Mouse (Mus musculus) heart, embryonic 14.5 days (tissue): Measurements from ENCODE around the gene Kazald1. TPM values are rescaled to one million over a fixed set of nuclear protein-coding genes. Genes with fewer than 3 reads are reported as not detected.

ENCODE experiments used
- ATAC-seq: fragments of 200-750 bp; cut with Nextera tagmentation; 2 replicates; pipeline ENCODE4 v1.8.0; 2017; ENCODE audit warnings: low read depth, moderate TSS enrichment; ENCODE audit not compliant: insufficient number of reproducible peaks, insufficient read depth, low FRiP score
- H3K27ac ChIP-seq, 2 experiments: fragments of 200-500 bp in 1 of 2; fragments of 300-500 bp in 1 of 2; sonication (generic) in 1 of 2; replicated peaks in 1 of 2; 2 replicates each; pipeline ENCODE4 v1.5.1; 2012 to 2014; ENCODE audit warnings: low read depth in 2 of 2, low read length in 2 of 2, control low read depth in 1 of 2, mild to moderate bottlenecking in 1 of 2, mixed read lengths in 1 of 2; ENCODE audit not compliant: control insufficient read depth in 1 of 2, insufficient read depth in 1 of 2
- H3K27me3 ChIP-seq: fragments of 300-500 bp; sonication (generic); 2 replicates; pipeline ENCODE4 v1.6.1; 2014; ENCODE audit warnings: mild to moderate bottlenecking, low read length, control low read depth; ENCODE audit not compliant: control insufficient read depth, insufficient read depth
- H3K36me3 ChIP-seq: fragments of 300-500 bp; sonication (generic); 2 replicates; pipeline ENCODE4 v1.6.1; 2014; ENCODE audit warnings: mild to moderate bottlenecking, control low read depth, low read length, mixed read lengths; ENCODE audit not compliant: control insufficient read depth, insufficient read depth
- H3K4me1 ChIP-seq, 2 experiments: fragments of 200-500 bp in 1 of 2; fragments of 300-500 bp in 1 of 2; sonication (generic) in 1 of 2; 2 replicates each; pipeline ENCODE4 v1.6.1; 2012 to 2014; ENCODE audit warnings: low read length in 2 of 2, control low read depth in 1 of 2, mixed read lengths in 1 of 2; ENCODE audit not compliant: control insufficient read depth in 2 of 2, insufficient read depth in 2 of 2
- H3K4me2 ChIP-seq: fragments of 300-500 bp; sonication (generic); 2 replicates; pipeline ENCODE4 v1.6.1; 2014; ENCODE audit warnings: mild to moderate bottlenecking, low read length
- H3K4me3 ChIP-seq, 2 experiments: fragments of 200-500 bp in 1 of 2; fragments of 300-500 bp in 1 of 2; sonication (generic) in 1 of 2; 2 replicates each; pipeline ENCODE4 v1.5.1; 2012 to 2014; ENCODE audit warnings: low read length in 2 of 2, mild to moderate bottlenecking in 2 of 2, control low read depth in 1 of 2, low read depth in 1 of 2, moderate library complexity in 1 of 2; ENCODE audit not compliant: control insufficient read depth in 1 of 2, insufficient read depth in 1 of 2
- H3K9ac ChIP-seq: fragments of 300-500 bp; sonication (generic); 2 replicates; pipeline ENCODE4 v1.6.1; 2014; ENCODE audit warnings: mild to moderate bottlenecking, low read length
- H3K9me3 ChIP-seq: fragments of 300-500 bp; sonication (generic); 2 replicates; pipeline ENCODE4 v1.6.1; 2016; ENCODE audit warnings: low read length, control low read depth; ENCODE audit not compliant: control insufficient read depth
- WGBS: fragments of 180-500 bp; shearing (Covaris S2); extraction: QIAGEN DNeasy Blood & Tissue Kit; methylation state at CpG from one replicate; pipeline ENCODE4 v1.1.7; 2014; 5-methylcytosine and 5-hydroxymethylcytosine counted together
- polyA plus RNA-seq: library from polyadenylated mRNA; unstranded; fragments of >200 nt; fragmentation: Nextera tagmentation; extraction: Ambion mirVana; gene quantifications from 2 replicates; pipeline ENCODE4 v1.2.1, GENCODE M21; 2014

The Kazald1 gene
- polyA plus RNA-seq, 1 experiment from 2014 or later = 11.5 TPM

DNA sequence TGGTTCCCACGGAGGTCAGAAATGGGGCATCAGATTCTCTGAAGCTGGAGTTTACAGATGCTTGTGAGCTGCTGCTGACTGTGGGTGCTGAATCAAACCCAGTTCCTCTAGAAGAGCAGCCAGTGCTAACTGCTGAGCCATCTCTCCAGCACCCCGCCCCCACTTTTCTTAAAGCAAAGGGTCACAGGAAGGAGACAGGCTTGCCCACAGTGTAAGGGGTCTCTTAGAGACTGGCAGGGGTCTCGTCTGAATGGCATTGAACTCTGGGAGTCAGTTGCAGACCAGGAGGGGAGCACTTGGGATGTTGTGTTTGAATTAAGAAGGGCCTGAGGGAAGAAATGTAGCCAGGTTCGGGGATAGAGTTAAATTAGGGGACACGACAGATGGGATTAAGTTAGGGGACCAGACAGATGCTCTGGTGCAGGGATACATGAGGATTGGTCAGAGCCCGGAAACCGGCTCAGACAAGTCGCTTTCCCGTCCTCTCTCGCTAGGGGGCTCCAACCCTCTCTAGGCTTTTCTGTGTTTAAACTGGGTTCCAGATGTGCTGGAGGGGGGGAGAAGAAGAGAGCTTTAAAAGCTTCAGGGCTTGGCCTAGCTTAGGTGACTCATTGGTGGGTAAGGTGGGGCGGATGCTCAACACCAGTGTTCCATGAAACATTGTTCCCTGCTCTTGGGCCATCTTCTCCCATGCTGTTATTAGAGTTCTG, 7.0 kb downstream of the Kazald1 start:
- ATAC-seq = no peak
- Histone ChIP-seq H3K4me1 (peaks cover 22 to 42% of the 10 kb centered on the region in 2 experiments), H3K27ac (no peak overlapping the region), H3K36me3 (no peaks in the 10 kb centered on the region), H3K9me3 (no peaks in the 10 kb centered on the region), H3K27me3 (peaks cover 73% of the 10 kb centered on the region), H3K9ac (no peak overlapping the region), H3K4me3 (no peak overlapping the region), H3K4me2 (no peak overlapping the region)
- 25% methylated on average over 11 of the region's 11 CpGs for WGBS

DNA sequence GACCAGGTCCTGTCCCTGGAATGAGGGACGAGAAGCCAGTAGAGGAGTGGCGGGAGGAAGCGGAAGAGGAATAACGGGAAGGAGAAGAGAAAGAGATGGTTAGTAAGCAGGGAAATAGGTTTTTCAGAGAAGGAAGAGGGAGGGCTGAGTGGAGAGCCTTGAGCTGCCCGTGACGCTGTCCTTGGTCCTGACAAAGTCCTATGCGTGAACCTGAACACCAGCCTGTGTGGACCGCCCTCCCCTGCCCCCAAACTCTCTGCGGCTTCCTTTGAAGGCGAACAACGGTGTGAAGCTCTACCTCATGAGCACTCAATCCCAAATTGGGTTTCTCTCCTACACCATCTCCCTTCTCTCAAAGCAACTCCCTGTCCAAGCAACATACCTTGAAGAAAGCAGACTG, 22.8 kb downstream of the Kazald1 start:
- Histone ChIP-seq H3K27ac (no peak overlapping the region), H3K36me3 (no peaks in the 10 kb centered on the region), H3K9me3 (no peaks in the 10 kb centered on the region), H3K4me2 (no peak overlapping the region), H3K9ac (no peak overlapping the region), H3K4me1 (no peaks in the 10 kb centered on the region), H3K4me3 (no peak overlapping the region), H3K27me3 (peaks cover 2% of the 10 kb centered on the region)
- 12% methylated on average over 11 of the region's 11 CpGs for WGBS
- ATAC-seq = no peak

DNA sequence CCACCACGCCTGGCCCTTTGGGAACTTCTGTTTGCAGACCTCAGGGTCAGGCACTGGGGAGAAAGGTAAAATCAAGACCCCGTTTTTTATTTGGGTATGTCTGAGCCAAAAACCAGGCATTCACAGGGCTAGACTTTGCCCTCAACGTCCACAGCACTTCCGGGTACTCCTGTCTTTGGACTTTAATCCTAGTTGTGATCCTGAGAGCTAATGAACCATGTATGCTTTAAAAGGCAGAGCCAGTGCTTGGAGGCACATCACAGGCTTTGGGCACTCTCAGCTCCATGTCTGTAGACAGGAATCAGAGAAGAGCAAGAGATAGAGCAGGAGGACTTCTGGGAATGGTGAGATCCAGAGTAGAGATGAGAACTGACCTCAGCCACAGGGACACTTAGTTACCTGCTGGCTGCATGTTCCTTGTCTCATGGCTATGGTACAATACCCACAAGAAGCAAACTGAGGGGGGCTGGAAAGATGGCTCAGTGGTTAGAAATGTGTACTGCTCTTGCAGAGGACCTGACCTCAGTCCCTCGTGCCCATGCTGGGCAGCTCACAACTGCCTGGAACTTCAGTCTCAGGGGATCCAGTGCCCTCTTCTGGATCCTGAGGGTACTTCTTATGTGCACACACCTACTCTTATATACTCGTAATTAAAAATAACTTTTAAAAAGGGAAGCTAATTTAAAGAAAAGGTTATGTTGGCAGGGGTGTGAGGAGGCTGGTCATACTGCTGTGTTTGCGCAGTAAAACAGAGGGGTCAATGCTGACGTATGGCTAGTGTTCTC, 25.6 kb downstream of the Kazald1 start:
- Histone ChIP-seq H3K9ac (no peak overlapping the region), H3K4me2 (no peak overlapping the region), H3K27ac (no peak overlapping the region), H3K4me1 (no peaks in the 10 kb centered on the region), H3K36me3 (no peaks in the 10 kb centered on the region), H3K4me3 (no peak overlapping the region), H3K9me3 (no peaks in the 10 kb centered on the region), H3K27me3 (peaks cover 24% of the 10 kb centered on the region)
- WGBS = 66% methylated on average over 8 of the region's 8 CpGs
- no peak for ATAC-seq

- H3K27me3 ChIP-seq = peaks cover 26% of the 10 kb centered on the region
- WGBS = 12% methylated on average over 1 of the region's 1 CpGs
- ATAC-seq = no peak
Measured at GRCm38 (mm10) chr19:45105591-45105990, 30.6 kb downstream of the Kazald1 start.

GRCm38 (mm10) chr19:45106689-45107088, 31.6 kb downstream of the Kazald1 start:
- Histone ChIP-seq H3K27ac (no peak overlapping the region), H3K36me3 (no peaks in the 10 kb centered on the region), H3K4me3 (no peak overlapping the region), H3K9me3 (no peaks in the 10 kb centered on the region), H3K27me3 (peaks cover 26% of the 10 kb centered on the region), H3K4me2 (no peak overlapping the region), H3K9ac (no peak overlapping the region), H3K4me1 (no peaks in the 10 kb centered on the region)
- WGBS = 35% methylated on average over 6 of the region's 6 CpGs
- ATAC-seq = no peak

More at GRCm38 (mm10) chr19:45105591-45105990, 30.6 kb downstream of the Kazald1 start:
- Histone ChIP-seq H3K4me1 (no peaks in the 10 kb centered on the region), H3K4me3 (no peak overlapping the region), H3K9me3 (no peaks in the 10 kb centered on the region), H3K9ac (no peak overlapping the region), H3K4me2 (no peak overlapping the region), H3K36me3 (no peaks in the 10 kb centered on the region), H3K27ac (no peak overlapping the region)

GRCm38 (mm10) chr19:45110681-45111080, 35.6 kb downstream of the Kazald1 start:
- Histone ChIP-seq H3K27me3 (peaks cover 3% of the 10 kb centered on the region; the same call in 1 of the 2 replicates), H3K4me3 (no peak overlapping the region), H3K4me1 (no peaks in the 10 kb centered on the region), H3K9me3 (no peaks in the 10 kb centered on the region), H3K4me2 (no peak overlapping the region), H3K36me3 (no peaks in the 10 kb centered on the region), H3K9ac (no peak overlapping the region), H3K27ac (no peak overlapping the region)
- 62% methylated on average over 8 of the region's 8 CpGs for WGBS
- no peak for ATAC-seq

DNA sequence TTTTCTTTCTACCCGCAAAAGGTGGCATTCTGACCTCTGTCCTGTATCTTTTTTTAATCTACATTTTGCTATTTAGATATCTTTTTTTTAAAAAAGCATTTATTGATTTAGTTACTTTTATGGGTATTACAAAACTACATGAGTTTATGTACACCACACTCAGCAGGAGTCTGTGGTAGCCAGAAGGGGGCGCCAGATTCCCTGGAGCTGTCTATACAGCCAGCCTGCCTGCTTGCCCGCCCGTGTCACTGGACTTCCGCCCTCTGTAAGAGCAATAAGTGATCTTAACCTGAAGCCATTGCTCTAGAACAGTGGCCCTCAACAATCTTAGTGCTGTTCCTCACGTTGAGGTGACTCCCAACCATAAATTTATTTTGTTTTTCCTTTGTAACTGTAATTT, 37.4 kb downstream of the Kazald1 start:
- H3K4me3 ChIP-seq = no peak overlapping the region
- ATAC-seq = no peak
- no peak overlapping the region for H3K9ac ChIP-seq
- no peaks in the 10 kb centered on the region for H3K36me3 ChIP-seq
- no peak overlapping the region for H3K27ac ChIP-seq
- no peaks in the 10 kb centered on the region; the same call in 1 of the 2 replicates for H3K27me3 ChIP-seq
- H3K4me1 ChIP-seq = no peaks in the 10 kb centered on the region
- H3K4me2 ChIP-seq = no peak overlapping the region
- WGBS = 82% methylated on average over 6 of the region's 6 CpGs
- no peaks in the 10 kb centered on the region for H3K9me3 ChIP-seq
